Mouse (Mus musculus) layer of hippocampus, adult 11-12 months (tissue): ENCODE results near the gene Slc22a5.

Source experiments
- DNase-seq: peaks from one replicate; pipeline ENCODE4 v3.0.0; 2022; ENCODE audit warnings: low spot score

Slc22a5 gene

DNA sequence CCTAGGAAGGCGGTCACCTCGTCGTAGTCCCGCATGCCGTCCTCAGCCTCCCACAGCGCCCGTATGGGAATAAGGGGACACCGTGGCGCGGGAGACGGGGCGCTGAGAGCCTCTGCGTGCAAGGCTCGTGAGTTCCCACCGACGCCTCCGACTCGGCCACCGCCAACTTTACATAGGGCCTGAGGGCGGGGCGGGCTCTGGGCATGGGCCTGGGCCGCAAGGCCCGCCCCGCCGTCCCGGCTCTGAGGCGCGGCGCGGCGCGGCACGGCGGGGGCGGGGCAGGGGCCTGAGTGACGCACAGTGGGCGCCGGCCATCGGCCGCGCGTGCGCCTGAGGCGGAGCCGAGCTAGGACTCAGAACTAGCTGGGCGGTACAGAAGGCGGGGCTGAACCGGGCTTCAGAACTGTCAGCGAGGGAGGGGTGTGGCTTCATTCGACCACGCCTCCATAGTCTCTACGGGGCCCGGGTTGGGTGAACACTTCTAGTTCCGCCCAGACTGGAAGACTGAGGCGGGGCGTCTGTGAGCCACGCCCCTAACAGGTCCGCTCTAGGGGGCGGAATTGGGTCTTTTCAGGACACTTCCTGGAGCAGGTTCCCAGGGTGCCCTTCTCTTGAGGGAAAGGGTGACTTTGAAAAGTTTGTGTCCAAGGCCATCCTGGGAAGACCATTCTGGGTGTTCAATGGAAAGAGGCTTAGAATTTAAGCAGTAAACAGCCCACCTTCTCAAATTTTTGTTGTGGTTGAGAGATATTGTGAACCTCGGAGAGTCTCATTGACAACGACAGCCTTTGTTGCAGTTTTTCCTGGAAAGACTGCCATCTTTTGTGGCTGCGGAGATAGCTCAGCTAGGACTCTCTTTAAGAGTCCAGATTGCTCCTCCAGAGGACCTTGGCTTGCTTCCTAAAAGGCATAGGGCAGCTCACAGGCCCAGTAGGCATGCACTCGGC is at the start of gene Slc22a5:
Slc22a5 (minus strand) TSS at position 156 of the 947 bp plus-strand sequence.
- peak; percentile 99 for DNase-seq

DNA sequence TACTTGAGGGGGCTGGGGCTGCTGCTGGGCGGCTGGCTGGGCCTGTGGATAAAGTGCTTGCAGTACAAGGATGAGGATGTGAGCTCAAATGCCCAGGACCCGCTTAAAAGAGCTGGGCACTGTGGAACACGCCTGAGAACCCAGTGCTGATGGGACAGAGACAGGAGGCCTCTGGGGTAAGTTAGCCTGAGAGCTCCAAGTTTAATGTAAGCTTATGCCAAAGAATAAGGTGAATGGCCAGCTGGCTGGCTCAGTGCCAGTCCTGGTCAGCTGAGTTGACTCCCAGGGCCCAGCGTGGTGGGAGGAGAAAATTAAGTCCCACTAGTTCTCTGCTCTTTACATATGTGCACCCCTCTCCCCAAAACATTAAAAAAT is 40.5 kb upstream of the Slc22a5 start:
- DNase-seq: peak; percentile 5

DNA sequence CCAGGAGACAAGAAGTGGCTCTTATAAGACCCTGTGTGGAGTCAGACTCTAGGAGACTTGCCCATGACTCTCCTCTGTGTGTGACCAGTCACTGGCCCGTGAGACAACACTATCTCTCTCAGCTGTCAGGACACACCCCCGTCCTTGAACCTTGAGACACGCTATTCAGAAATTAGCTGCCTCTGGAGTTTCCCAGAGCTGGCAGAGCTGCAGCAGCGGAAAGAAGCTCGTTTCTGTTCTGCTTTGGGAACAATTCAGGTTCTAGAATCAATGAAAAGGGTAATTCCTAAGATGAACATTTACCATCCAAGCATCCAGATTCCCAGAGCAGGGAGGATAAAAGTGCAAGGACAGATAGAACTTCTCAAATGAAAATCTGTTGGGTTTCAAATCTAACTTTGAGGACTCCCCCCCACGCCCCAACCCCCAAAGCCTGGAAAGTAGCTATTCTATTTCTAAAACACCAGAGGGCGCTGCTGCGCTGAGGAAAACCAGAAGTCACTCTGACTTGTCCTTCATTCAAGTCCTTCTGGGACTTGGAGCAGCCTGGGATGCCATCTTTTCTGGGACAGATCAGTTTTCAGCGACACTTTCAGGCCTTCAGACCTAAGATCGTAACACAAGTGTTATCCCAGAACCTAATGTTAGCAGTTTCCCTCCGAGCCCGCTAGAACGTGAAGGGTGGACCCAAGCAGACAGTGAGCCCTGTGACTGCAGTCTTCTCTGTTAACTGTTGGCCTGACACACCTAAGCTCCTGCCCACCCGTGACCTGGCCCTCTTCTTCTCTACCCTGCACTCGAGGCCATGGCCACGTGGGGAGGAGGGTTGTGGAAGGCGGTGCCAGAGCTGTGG is 39.9 kb upstream of the Slc22a5 start:
- DNase-seq: peak; percentile 22

DNA sequence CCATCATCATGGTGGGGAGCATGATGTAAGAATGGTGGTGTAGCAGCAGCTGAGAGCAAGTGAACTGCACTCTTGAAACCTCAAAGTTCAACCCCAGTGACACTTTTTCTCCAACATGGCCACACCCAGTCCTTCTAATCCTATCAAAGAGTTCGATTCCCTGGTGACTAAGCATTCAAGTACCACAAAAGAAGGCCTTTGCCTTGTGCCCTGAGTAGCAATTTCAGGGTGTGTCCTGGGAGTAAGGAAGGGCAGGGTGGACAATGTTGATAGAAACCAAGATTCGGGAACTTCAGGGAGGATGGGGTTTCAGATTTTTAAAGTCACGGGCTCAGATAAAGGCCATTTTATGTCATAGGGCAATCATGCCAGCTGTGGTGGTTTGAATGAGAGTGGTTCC is 38.3 kb upstream of the Slc22a5 start:
- DNase-seq: no peak

DNA sequence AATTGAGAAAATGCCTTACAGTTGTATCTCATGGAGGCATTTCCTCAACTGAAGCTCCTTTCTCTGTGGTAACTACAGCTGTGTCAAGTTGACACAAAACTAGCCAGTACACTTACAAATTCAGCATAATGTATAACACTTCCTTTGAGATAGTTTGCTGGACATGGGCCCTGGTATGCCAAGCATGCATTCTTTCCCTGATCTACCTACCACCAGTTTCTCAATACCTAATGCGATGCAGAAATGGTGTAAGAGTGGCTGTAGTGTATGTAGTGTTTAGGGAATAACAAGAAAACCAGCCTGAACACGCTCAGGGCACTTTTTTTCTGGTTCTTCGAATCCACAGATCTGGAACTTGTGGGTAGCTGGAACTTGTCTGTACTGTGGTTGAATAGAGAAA is 37.1 kb upstream of the Slc22a5 start:
- DNase-seq: no peak

DNA sequence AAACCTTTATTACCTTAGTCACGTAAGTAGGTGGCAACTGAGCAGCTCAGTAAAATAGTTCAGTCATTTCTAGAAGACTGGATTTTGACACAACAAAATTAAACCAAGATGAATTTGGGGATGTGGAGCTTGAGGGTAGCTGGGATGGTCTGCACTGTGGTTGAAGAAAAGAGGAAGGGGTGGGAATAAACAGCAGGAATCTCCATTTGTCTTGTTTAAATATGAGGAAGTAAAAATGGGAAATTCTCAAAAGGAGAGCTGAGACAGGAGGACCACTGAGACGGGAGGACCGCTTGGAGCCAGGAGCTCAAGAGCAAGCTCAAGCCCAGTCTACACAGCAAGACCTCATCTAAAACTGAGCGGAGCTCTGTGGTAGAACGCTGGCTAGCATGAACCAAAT is 34.8 kb upstream of the Slc22a5 start:
- no peak for DNase-seq

DNA sequence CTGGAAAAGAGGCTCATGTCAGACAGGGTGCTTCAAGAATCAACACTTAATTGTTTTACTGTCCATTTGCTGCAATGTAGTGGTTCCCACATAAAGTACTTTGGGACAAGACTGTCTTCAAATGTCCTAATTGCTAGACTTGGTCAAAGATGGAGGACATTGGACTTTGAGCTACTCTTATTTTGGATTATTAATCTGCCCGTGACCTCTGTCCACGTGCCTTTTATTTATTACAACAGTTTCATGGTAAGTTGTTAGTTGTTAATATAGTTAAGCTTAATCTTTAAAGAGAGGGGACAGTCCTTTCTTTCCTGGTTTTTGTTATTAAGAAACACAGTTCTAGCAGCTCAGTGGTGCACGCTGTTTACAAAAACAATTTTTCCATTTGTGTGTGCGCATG is 27.4 kb upstream of the Slc22a5 start:
- no peak for DNase-seq

DNA sequence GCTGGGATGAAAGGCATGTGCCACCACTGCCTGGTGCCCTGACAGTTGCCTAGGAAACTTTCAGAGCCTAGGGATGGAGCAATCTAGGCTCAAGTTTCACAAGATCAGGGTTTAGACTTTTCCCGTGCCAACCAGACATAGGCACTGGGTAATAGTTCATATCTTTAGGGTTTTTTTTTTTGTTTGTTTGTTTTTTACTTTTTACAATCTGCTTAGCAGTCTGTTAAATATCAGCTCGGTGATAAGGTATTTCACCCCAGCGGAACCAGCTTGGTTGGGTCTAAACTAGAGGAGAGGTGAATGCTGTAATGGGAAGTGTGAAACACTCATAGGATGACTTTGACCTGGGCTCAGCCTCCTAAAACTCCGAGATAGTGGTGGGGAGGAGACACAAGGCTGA is 19.6 kb upstream of the Slc22a5 start:
- DNase-seq: no peak

DNA sequence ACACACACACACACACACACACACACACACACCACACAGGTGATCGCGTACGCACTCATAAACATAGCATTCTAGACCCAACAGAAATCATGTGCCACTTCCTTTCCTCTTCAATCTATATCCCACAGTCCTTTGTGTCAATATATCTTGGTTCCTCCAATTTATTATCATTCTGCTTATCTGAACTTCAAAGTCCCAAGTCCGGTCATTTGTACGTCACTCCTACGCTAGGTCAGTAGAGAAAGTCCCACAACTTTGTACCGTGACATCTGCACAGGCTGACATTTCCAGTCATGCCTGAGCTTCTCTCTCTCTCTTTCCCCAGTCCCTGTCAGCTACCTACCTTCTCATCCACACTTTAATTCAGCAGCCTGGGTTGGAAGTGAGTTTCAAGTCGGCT is 17.2 kb upstream of the Slc22a5 start:
- DNase-seq: no peak

DNA sequence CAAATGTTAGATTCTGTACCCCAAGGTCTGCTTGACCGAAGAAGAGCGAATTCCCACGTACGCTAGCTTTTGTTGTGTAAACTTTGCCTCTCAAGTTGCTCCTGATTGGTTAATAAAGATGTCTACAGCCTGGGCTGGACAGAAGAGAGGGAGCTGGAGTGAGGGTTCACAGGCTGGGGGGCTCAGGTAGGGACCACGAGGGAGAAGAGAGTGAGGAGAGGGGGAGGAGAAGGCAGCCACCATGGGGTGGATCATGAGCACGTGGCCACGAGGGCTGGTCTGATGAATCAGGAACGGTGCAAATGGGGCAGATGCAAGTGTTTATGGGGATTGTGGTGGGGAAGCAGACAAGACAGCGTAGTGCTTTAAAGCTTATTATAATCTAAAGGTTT is 13.1 kb upstream of the Slc22a5 start:
- no peak for DNase-seq

DNA sequence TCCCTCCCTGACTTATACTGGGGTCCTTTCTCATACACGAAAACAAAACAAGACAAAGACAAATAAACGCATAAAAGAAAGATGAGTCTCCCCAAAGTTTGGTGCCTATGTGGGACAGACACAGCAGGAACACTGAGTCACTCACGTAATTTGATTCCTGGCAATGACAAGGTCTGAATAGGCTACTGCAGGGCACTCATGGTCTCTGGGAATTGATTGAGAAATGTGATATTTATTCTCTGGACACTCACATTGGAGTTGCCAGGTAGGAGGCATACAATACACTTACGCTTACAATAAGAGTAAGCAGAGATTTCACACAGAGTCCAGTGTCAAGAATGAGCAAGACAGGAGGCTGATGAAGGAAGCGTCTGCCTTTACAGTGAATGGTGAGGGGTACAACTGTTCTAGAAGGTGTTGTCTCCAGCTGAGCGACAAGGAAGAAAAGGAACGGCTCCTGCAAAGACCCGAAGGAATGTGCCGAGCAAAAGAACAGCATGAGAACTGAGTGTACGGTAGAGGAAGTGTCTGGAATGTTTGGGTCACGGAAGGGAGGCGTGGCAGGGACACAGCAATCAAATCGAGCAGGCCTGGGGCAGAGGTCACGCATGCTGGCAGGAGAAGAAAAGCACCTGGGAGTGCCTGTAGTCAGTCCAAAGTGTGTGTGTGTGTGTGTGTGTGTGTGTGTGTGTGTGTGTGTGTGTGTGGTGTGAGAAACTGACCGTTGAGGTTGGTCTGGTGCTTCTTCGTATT is 12.5 kb upstream of the Slc22a5 start:
- no peak for DNase-seq

DNA sequence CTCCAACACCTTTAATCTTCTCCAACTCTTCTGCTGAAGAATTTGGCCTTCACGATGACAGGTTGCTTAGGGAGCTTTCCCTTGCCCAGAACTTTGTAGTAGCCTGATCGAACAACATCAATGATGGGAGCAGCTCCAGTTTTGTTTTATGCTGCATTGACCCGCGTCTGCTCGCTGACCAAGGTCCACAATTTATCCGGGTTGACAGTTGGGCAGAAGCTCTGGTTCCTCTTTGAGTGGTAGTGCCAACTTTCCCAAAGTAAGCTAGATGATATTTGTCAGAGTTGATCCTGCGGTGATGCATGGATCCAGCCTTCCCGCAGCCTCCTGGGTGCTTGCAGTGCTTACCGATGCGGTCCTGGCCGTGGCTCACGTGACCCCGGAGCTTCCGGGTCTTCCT is 11.3 kb upstream of the Slc22a5 start:
- DNase-seq: no peak

DNA sequence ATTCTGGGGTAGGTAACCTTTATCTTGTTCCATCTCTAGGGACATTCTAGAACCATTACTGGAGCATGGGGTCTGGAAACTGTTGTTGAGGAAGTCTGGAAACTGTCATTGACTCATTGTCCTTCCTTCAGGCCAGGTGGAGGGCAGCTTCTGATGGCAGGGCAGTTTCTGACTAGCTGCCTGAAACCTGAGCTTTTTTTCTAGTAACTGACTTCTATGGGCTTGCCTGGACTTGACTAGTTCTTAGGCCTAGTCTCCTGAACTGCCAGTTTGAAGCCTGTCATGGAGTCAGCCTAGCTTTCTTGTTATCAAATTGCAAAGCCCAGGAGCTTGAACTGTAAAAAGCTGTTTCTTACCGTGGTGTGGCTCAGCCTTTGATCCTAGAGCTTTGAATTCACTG is 9.5 kb upstream of the Slc22a5 start:
- DNase-seq: no peak

DNA sequence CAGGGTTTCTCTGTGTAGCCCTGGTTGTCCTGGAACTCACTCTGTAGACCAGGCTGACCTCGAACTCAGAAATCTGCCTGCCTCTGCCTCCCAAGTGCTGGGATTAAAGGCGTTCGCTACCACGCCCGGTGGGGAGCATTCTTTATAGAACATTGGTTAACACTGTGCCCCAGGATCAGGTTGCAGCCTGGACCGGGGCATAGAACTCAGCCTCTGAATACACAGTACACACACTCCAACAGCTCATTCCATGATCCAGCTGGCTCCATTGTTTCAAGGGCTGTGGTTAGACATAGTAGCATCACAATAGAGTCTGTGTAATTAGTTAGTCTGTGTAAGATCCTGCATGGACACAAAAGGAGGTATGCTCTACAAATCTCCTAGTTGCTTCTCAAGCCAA is 8.5 kb upstream of the Slc22a5 start:
- DNase-seq: no peak

DNA sequence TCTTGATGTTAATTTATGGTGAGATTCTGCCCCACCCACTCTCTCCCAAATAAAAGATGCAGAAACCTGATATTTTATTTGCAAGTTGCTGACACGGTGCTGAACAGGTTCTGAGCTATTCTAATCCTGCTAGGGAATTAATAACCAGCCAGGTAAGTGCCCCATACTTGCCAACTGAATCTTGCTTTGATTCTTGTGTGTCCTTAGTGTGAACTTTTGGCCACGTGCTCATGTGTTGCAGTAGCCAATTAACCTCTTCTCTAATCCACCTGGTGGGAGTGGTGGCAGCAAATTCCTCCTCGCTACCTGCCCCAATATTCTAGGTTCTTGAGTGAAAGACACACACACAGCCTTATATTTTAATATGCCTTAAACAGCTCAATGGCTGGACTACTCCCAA is 7.5 kb upstream of the Slc22a5 start:
- no peak for DNase-seq

DNA sequence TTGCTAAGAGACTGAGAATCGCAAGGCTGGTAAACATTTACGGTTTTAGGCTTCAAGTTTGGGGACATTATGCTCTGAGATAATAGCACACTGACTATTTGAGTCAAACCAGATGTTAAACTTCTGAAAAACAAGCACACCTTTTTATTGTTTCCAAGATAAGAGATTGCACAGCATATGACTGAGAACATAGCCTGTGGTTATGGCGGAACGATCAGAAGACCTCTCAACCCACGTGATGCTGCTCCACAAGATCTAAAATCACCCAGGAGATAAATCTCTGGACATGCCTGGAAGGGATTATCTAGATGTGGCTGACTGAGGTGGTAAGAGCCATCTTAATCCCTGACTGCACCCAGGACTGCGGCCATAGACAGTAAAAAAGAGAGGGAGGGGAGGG is 5.5 kb upstream of the Slc22a5 start:
- DNase-seq: no peak

DNA sequence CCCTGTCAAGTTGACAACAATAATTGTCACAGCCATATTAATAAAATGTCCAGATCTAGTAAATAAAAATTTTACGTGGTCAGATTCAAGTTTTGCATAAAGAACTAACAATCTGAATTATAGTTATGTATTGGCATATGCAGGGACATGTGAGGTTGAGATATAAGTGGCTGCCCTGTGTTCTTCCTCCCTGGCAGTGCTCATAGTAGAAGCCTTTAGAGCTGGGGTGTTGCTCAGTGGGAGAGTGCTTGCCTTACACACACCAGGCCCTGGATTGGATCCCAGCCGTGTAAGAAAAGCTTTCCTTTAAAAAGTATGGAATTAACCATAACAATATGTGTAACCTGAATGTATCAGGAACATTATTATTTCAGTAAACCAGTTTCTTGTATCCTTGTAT is 2.0 kb upstream of the Slc22a5 start:
- DNase-seq: no peak

DNA sequence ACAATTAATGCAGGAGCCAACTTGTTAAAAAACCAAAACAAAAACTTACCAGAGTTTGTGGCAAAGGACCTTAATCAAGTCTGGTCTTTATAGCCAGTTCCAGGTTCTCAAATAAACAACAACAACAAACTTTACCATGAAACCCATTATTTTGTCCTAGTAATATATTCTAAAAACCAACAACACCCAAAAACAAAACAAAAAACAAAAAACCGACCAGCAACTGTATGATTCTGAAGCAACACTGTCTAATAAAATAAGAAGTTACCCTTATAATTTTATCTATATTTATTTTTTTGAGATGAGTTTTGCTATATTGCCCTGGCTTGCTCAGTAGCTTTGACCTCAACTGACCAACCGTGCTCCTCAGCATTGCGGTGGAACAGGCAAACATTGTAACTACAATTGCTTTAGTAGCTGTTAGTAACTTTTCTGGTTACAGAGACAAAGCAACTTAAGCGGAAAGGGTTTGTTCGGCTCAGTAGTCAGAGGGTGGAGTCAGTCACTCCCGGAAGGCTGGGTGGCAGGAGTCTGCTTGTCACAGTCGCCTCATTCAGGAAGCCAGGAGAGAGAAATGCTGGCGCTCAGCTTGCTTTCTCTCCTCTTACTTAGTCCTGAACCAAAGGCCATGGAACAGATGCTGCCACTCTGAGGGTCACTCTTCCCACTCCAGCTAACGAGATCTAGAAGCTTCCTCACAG is 1.4 kb upstream of the Slc22a5 start:
- DNase-seq: peak; percentile 8

DNA sequence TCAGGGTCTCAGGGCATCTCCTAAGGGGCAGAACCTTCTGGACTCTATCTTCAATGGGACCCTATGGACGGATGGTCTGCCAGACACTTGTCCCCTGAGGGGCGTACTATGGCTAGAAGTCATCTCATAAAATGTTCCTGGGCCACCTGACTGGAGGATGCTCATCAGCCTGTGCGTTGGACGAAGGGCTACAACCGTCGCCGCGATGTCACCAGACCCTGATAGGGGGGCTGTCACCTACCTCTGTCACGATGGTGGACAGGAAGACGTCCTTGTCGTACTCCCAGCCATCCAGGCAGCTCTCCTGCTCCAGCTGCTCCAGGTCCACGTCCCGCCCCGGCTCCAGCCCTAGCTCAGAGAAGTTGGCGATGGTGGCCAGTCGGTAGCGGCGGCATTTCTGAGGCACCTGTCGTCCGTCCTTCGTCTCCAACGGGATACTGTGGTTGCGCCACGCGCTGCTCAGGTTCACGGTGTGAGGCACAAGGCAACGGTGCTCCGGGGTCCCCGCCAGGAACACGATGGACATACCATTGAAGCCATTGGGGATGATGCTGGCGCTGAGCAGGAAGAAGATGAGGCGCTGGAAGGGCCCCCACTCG is 455 bp downstream of the Slc22a5 start:
- no peak for DNase-seq

DNA sequence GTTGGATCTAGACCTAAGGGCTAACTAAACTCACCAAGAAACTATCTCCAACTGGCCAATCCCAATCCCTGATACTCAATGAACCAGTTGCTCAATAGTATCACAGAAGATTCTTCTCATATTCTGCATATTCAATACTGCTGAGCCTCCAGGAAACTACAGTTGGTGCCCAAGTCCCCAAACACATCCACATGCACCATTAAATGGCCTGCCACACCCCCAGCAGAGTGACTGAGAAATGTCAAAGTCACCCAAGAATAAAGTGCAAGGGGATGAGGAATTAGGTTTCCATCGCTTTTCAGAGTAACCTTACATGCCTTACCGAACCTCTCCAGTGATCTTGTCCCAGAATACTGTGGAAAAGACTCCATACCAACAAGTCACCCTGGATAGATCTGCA is 1.2 kb downstream of the Slc22a5 start:
- no peak for DNase-seq

DNA sequence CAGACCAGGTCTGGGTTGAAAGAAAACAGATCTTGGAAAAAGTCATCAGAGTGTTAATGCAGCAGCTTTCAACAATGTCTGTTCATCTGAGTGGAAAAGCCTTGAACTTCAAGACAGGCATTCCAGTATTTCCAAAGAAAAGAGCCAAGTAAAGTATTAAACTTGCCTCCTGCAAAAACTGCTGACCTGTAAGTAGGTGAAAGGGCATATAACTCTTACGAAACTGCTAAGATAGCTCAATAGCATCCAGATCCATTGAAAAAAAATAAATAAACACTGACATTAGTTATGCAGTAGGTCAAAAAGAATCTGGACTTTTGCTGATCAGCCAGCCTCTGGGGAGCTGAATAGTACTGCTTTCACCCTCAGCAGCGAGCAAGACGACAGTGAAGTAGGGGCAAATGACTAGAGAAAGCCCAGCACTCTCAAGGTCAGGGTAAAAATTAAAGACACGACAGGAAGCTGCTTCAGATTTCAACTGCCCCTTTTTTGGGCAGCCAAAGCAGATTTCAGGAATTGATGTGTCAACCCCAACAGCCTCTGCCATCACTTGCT is 2.3 kb downstream of the Slc22a5 start:
- DNase-seq: no peak
